Mouse (Mus musculus): ENCODE measurements around the gene Hif3a. TPM values are rescaled to one million over a fixed set of nuclear protein-coding genes. Genes with fewer than 3 reads are reported as not detected.

Hif3a gene
- polyA plus RNA-seq, 1 experiment from 2014 or later: 29.0 TPM

GRCm38 (mm10) chr7:17066412-17066811, 4.2 kb upstream of the Hif3a start:
- Histone ChIP-seq H3K27me3 (no peaks in the 10 kb centered on the region), H3K4me3 (no peak overlapping the region), H3K4me1 (peaks cover 11% of the 10 kb centered on the region), H3K4me2 (no peak overlapping the region), H3K36me3 (no peaks in the 10 kb centered on the region), H3K9ac (no peak overlapping the region), H3K9me3 (no peaks in the 10 kb centered on the region), H3K27ac (no peak overlapping the region)
- no peak for ATAC-seq (ENCODE audit: insufficient number of reproducible peaks, low FRiP score, low TSS enrichment, low read depth)
- 4% methylated on average over 2 of the region's 2 CpGs for WGBS

GRCm38 (mm10) chr7:17065620-17066019, 3.4 kb upstream of the Hif3a start:
- H3K27me3 ChIP-seq: no peaks in the 10 kb centered on the region
- no peak overlapping the region for H3K4me2 ChIP-seq
- H3K9ac ChIP-seq: no peak overlapping the region
- 70% methylated on average over 9 of the region's 9 CpGs for WGBS
- H3K9me3 ChIP-seq: no peaks in the 10 kb centered on the region
- H3K4me3 ChIP-seq: no peak overlapping the region
- no peaks in the 10 kb centered on the region for H3K36me3 ChIP-seq
- H3K4me1 ChIP-seq: peaks cover 19% of the 10 kb centered on the region
- ATAC-seq (ENCODE audit: insufficient number of reproducible peaks, low FRiP score, low TSS enrichment, low read depth): no peak
- H3K27ac ChIP-seq: no peak overlapping the region

- Histone ChIP-seq H3K27ac (peak overlapping the region; percentile 95), H3K4me2 (peak overlapping the region; percentile 66), H3K36me3 (no peaks in the 10 kb centered on the region), H3K4me1 (peaks cover 47% of the 10 kb centered on the region), H3K27me3 (no peaks in the 10 kb centered on the region), H3K9ac (peak overlapping the region; percentile 38), H3K9me3 (no peaks in the 10 kb centered on the region), H3K4me3 (peak overlapping the region; percentile 63)
- 15% methylated on average over 11 of the region's 11 CpGs for WGBS
- no peak for ATAC-seq (ENCODE audit: insufficient number of reproducible peaks, low FRiP score, low TSS enrichment, low read depth)
Measured at GRCm38 (mm10) chr7:17062845-17063244, 618 bp upstream of the Hif3a start.

GRCm38 (mm10) chr7:17060782-17061605, 1.2 kb downstream of the Hif3a start:
- WGBS: 67% methylated on average over 21 of the region's 22 CpGs
- Histone ChIP-seq H3K4me2 (peak overlapping the region; percentile 66), H3K27me3 (no peaks in the 10 kb centered on the region), H3K9me3 (no peaks in the 10 kb centered on the region), H3K4me3 (peak overlapping the region; percentile 63), H3K9ac (peak overlapping the region; percentile 48), H3K27ac (peak overlapping the region; percentile 95), H3K4me1 (peaks cover 65% of the 10 kb centered on the region), H3K36me3 (no peaks in the 10 kb centered on the region)
- no peak for ATAC-seq (ENCODE audit: insufficient number of reproducible peaks, low FRiP score, low TSS enrichment, low read depth)

- peak overlapping the region; percentile 63 for H3K4me3 ChIP-seq
- H3K27ac ChIP-seq: peak overlapping the region; percentile 95
- ATAC-seq (ENCODE audit: insufficient number of reproducible peaks, low FRiP score, low TSS enrichment, low read depth): 0 out of 2 replicates have a peak, but pooled peaks have one; percentile 41
- H3K9me3 ChIP-seq: no peaks in the 10 kb centered on the region
- H3K9ac ChIP-seq: peak overlapping the region; percentile 37; the same call in 1 of the 2 replicates
- peaks cover 70% of the 10 kb centered on the region for H3K4me1 ChIP-seq
- H3K27me3 ChIP-seq: no peaks in the 10 kb centered on the region
- H3K4me2 ChIP-seq: peak overlapping the region; percentile 66
- peaks cover 4% of the 10 kb centered on the region; the same call in 1 of the 2 replicates for H3K36me3 ChIP-seq
- 17% methylated on average over 9 of the region's 9 CpGs for WGBS
Measured at GRCm38 (mm10) chr7:17060031-17060781, 2.0 kb downstream of the Hif3a start.

GRCm38 (mm10) chr7:17059463-17059844, 2.8 kb downstream of the Hif3a start:
- ATAC-seq (ENCODE audit: insufficient number of reproducible peaks, low FRiP score, low TSS enrichment, low read depth): no peak
- Histone ChIP-seq H3K4me3 (peak overlapping the region; percentile 63; the same call in 1 of the 2 replicates), H3K4me2 (peak overlapping the region; percentile 66), H3K9me3 (no peaks in the 10 kb centered on the region), H3K9ac (no peak overlapping the region), H3K4me1 (peaks cover 73% of the 10 kb centered on the region), H3K36me3 (peaks cover 10% of the 10 kb centered on the region), H3K27ac (peak overlapping the region; percentile 95), H3K27me3 (no peaks in the 10 kb centered on the region)
- 69% methylated on average over 3 of the region's 3 CpGs for WGBS

- H3K36me3 ChIP-seq: peaks cover 15% of the 10 kb centered on the region
- 35% methylated on average over 8 of the region's 8 CpGs for WGBS
- H3K4me2 ChIP-seq: peak overlapping the region; percentile 66
- H3K9me3 ChIP-seq: no peaks in the 10 kb centered on the region
- ATAC-seq (ENCODE audit: insufficient number of reproducible peaks, low FRiP score, low TSS enrichment, low read depth): no peak
- H3K27me3 ChIP-seq: no peaks in the 10 kb centered on the region
- no peak overlapping the region for H3K9ac ChIP-seq
- peak overlapping the region; percentile 63 for H3K4me3 ChIP-seq
- H3K27ac ChIP-seq: peak overlapping the region; percentile 95
- peaks cover 73% of the 10 kb centered on the region for H3K4me1 ChIP-seq
Measured at GRCm38 (mm10) chr7:17058816-17059462, 3.3 kb downstream of the Hif3a start.

GRCm38 (mm10) chr7:17058071-17058689, 4.0 kb downstream of the Hif3a start:
- Histone ChIP-seq H3K36me3 (peaks cover 23% of the 10 kb centered on the region), H3K4me2 (peak overlapping the region; percentile 66), H3K9ac (no peak overlapping the region; the same call in 1 of the 2 replicates), H3K27me3 (no peaks in the 10 kb centered on the region), H3K9me3 (no peaks in the 10 kb centered on the region), H3K27ac (peak overlapping the region; percentile 95), H3K4me3 (peak overlapping the region; percentile 27), H3K4me1 (peaks cover 72% of the 10 kb centered on the region)
- peak; percentile 80 for ATAC-seq (ENCODE audit: insufficient number of reproducible peaks, low FRiP score, low TSS enrichment, low read depth)
- WGBS: 2% methylated on average over 16 of the region's 16 CpGs

GRCm38 (mm10) chr7:17056601-17057523, 5.4 kb downstream of the Hif3a start:
- H3K9ac ChIP-seq: peak overlapping the region; percentile 40
- peak overlapping the region; percentile 48 for H3K4me3 ChIP-seq
- H3K4me1 ChIP-seq: peaks cover 65% of the 10 kb centered on the region
- H3K27me3 ChIP-seq: no peaks in the 10 kb centered on the region
- WGBS: 22% methylated on average over 14 of the region's 14 CpGs
- H3K27ac ChIP-seq: peak overlapping the region; percentile 95
- no peak for ATAC-seq (ENCODE audit: insufficient number of reproducible peaks, low FRiP score, low TSS enrichment, low read depth)
- peaks cover 27% of the 10 kb centered on the region for H3K36me3 ChIP-seq
- no peaks in the 10 kb centered on the region for H3K9me3 ChIP-seq
- peak overlapping the region; percentile 88 for H3K4me2 ChIP-seq

- peaks cover 31% of the 10 kb centered on the region for H3K36me3 ChIP-seq
- under 1% methylated on average over 41 of the region's 42 CpGs for WGBS
- peak overlapping the region; percentile 40 for H3K9ac ChIP-seq
- H3K4me2 ChIP-seq: peak overlapping the region; percentile 88
- peak overlapping the region; percentile 48 for H3K4me3 ChIP-seq
- no peaks in the 10 kb centered on the region for H3K9me3 ChIP-seq
- peak; percentile 28; the same call in 1 of the 2 replicates for ATAC-seq (ENCODE audit: insufficient number of reproducible peaks, low FRiP score, low TSS enrichment, low read depth)
- no peaks in the 10 kb centered on the region for H3K27me3 ChIP-seq
- H3K4me1 ChIP-seq: peaks cover 62% of the 10 kb centered on the region
- peak overlapping the region; percentile 95 for H3K27ac ChIP-seq
Measured at GRCm38 (mm10) chr7:17056081-17056581, 6.1 kb downstream of the Hif3a start.
